Mouse (Mus musculus) forebrain, postnatal 0 days (tissue): ENCODE measurements at regions not wholly inside any gene's neighbourhood (a gene's known extent, or its start where the extent isn't known, plus 50 kb on each side); places are given as distances from the start of the nearest gene placed in this dataset.

Experiments used
- ATAC-seq: fragments of 200-750 bp; cut with Nextera tagmentation; 2 replicates; pipeline ENCODE4 v1.8.0; 2017; ENCODE audit warnings: mild to moderate bottlenecking, moderate library complexity
- DNase-seq: peaks from one replicate; pipeline ENCODE4 v3.0.0-alpha.2; 2015
- H3K27ac ChIP-seq: fragments of 300-500 bp; sonication (generic); 2 replicates; pipeline ENCODE4 v1.5.1; 2014; ENCODE audit warnings: low read depth, mild to moderate bottlenecking, antibody characterized with exemption, low read length, moderate library complexity, mixed read lengths
- H3K27me3 ChIP-seq: fragments of 300-500 bp; sonication (generic); 2 replicates; pipeline ENCODE4 v1.6.1; 2014; ENCODE audit warnings: mild to moderate bottlenecking, low read length, mixed read lengths; ENCODE audit not compliant: insufficient read depth
- H3K36me3 ChIP-seq: fragments of 300-500 bp; sonication (generic); 2 replicates; pipeline ENCODE4 v1.6.1; 2014; ENCODE audit warnings: mild to moderate bottlenecking, moderate library complexity; ENCODE audit not compliant: insufficient read depth
- H3K4me1 ChIP-seq: fragments of 300-500 bp; sonication (generic); 2 replicates; pipeline ENCODE4 v1.6.1; 2014; ENCODE audit warnings: antibody characterized with exemption; ENCODE audit not compliant: insufficient read depth
- H3K4me2 ChIP-seq: fragments of 300-500 bp; sonication (generic); 2 replicates; pipeline ENCODE4 v1.6.1; 2014; ENCODE audit warnings: low read depth, mild to moderate bottlenecking, moderate library complexity
- H3K4me3 ChIP-seq: fragments of 300-500 bp; sonication (generic); 2 replicates; pipeline ENCODE4 v1.5.1; 2014; ENCODE audit warnings: low read depth, low read length, mixed read lengths
- H3K9ac ChIP-seq: fragments of 300-500 bp; sonication (generic); 2 replicates; pipeline ENCODE4 v1.6.1; 2014; ENCODE audit warnings: mild to moderate bottlenecking
- H3K9me3 ChIP-seq: fragments of 300-500 bp; sonication (generic); 2 replicates; pipeline ENCODE4 v1.6.1; 2016; ENCODE audit warnings: low read length
- CTCF ChIP-seq: sonication (generic); IDR thresholded peaks from 2 replicates; pipeline ENCODE4 v1.5.1; 2016; ENCODE audit warnings: antibody characterized with exemption, control low read depth, low read depth
- WGBS: fragments of 180-500 bp; shearing (Covaris S2); extraction: QIAGEN DNeasy Blood & Tissue Kit; methylation state at CpG from one replicate; pipeline ENCODE4 v1.1.7; 2014; 5-methylcytosine and 5-hydroxymethylcytosine counted together

- DNase-seq = no peak
- H3K4me3 ChIP-seq = no peak overlapping the region
- no peaks in the 10 kb centered on the region for H3K27me3 ChIP-seq
- no peak overlapping the region for H3K27ac ChIP-seq
- H3K36me3 ChIP-seq = no peaks in the 10 kb centered on the region
- H3K9me3 ChIP-seq = no peaks in the 10 kb centered on the region
- H3K4me2 ChIP-seq = no peak overlapping the region
- no peaks in the 10 kb centered on the region for H3K4me1 ChIP-seq
- 82% methylated on average over 4 of the region's 4 CpGs for WGBS
- ATAC-seq = no peak
- no peak for TF ChIP-seq CTCF
- no peak overlapping the region for H3K9ac ChIP-seq
Observed at GRCm38 (mm10) chr14:97028528-97028927, 509.6 kb upstream of the Klhl1 start.

- ATAC-seq = no peak
- WGBS = 93% methylated on average over 3 of the region's 3 CpGs
- Histone ChIP-seq H3K4me3 (no peak overlapping the region), H3K4me2 (no peak overlapping the region), H3K9ac (no peak overlapping the region), H3K27me3 (no peaks in the 10 kb centered on the region), H3K4me1 (no peaks in the 10 kb centered on the region), H3K27ac (no peak overlapping the region), H3K9me3 (no peaks in the 10 kb centered on the region), H3K36me3 (no peaks in the 10 kb centered on the region)
- TF ChIP-seq CTCF = no peak
- DNase-seq = no peak
Observed at GRCm38 (mm10) chr14:97006294-97006693, 487.4 kb upstream of the Klhl1 start.

- ATAC-seq (no peak), DNase-seq (no peak)
- Histone ChIP-seq H3K4me1 (no peaks in the 10 kb centered on the region), H3K36me3 (no peaks in the 10 kb centered on the region), H3K4me2 (no peak overlapping the region), H3K9ac (no peak overlapping the region), H3K9me3 (no peaks in the 10 kb centered on the region), H3K4me3 (no peak overlapping the region), H3K27me3 (no peaks in the 10 kb centered on the region), H3K27ac (no peak overlapping the region)
- TF ChIP-seq CTCF = no peak
- WGBS = 17% methylated on average over 3 of the region's 3 CpGs
Observed at GRCm38 (mm10) chr14:96995081-96995480, 476.2 kb upstream of the Klhl1 start.

GRCm38 (mm10) chr14:96990542-96991162 is 471.8 kb upstream of the Klhl1 start:
- Histone ChIP-seq H3K9ac (no peak overlapping the region), H3K4me1 (no peaks in the 10 kb centered on the region), H3K4me2 (no peak overlapping the region), H3K36me3 (no peaks in the 10 kb centered on the region), H3K27me3 (no peaks in the 10 kb centered on the region), H3K4me3 (no peak overlapping the region), H3K9me3 (no peaks in the 10 kb centered on the region), H3K27ac (no peak overlapping the region)
- no peak for TF ChIP-seq CTCF
- ATAC-seq (no peak), DNase-seq (no peak)
- 86% methylated on average over 8 of the region's 8 CpGs for WGBS

- no peak overlapping the region for H3K9ac ChIP-seq
- H3K27ac ChIP-seq = no peak overlapping the region
- no peak overlapping the region for H3K4me3 ChIP-seq
- H3K36me3 ChIP-seq = no peaks in the 10 kb centered on the region
- DNase-seq = no peak
- ATAC-seq = no peak
- WGBS = 35% methylated on average over 5 of the region's 5 CpGs
- no peaks in the 10 kb centered on the region for H3K4me1 ChIP-seq
- TF ChIP-seq CTCF = no peak
- no peaks in the 10 kb centered on the region for H3K27me3 ChIP-seq
- H3K9me3 ChIP-seq = no peaks in the 10 kb centered on the region
- H3K4me2 ChIP-seq = no peak overlapping the region
Observed at GRCm38 (mm10) chr14:96963074-96963447, 444.2 kb upstream of the Klhl1 start.

GRCm38 (mm10) chr14:96962426-96963073 is 443.6 kb upstream of the Klhl1 start:
- no peak; the same call in 1 of the 2 replicates for ATAC-seq
- 20% methylated on average over 8 of the region's 8 CpGs for WGBS
- peak; percentile 74 for TF ChIP-seq CTCF

GRCm38 (mm10) chr14:96956115-96956514 is 437.2 kb upstream of the Klhl1 start:
- H3K36me3 ChIP-seq = no peaks in the 10 kb centered on the region
- no peaks in the 10 kb centered on the region for H3K4me1 ChIP-seq
- no peaks in the 10 kb centered on the region for H3K9me3 ChIP-seq
- no peak for TF ChIP-seq CTCF
- no peak overlapping the region for H3K9ac ChIP-seq
- no peak overlapping the region for H3K4me3 ChIP-seq
- H3K27ac ChIP-seq = no peak overlapping the region
- DNase-seq (no peak), ATAC-seq (no peak)
- 86% methylated on average over 4 of the region's 4 CpGs for WGBS
- H3K4me2 ChIP-seq = no peak overlapping the region
- no peaks in the 10 kb centered on the region for H3K27me3 ChIP-seq

More at GRCm38 (mm10) chr14:96962426-96963073, 443.6 kb upstream of the Klhl1 start:
- Histone ChIP-seq H3K4me2 (no peak overlapping the region), H3K9me3 (no peaks in the 10 kb centered on the region), H3K36me3 (no peaks in the 10 kb centered on the region), H3K9ac (no peak overlapping the region), H3K4me1 (no peaks in the 10 kb centered on the region), H3K4me3 (no peak overlapping the region), H3K27ac (no peak overlapping the region), H3K27me3 (no peaks in the 10 kb centered on the region)
- DNase-seq = peak; percentile 70
